Mouse (Mus musculus) brown adipose tissue, adult 24 weeks (tissue): ENCODE measurements around the gene Jph2. TPM values are rescaled to one million over a fixed set of nuclear protein-coding genes. Genes with fewer than 3 reads are reported as not detected.

ENCODE experiments used
- H3K27ac ChIP-seq: fragments of 200-500 bp; replicated peaks from 2 replicates; pipeline ENCODE4 v1.5.1; 2012; ENCODE audit warnings: low read depth, mild to moderate bottlenecking, low read length
- H3K4me1 ChIP-seq: fragments of 200-500 bp; 2 replicates; pipeline ENCODE4 v1.6.1; 2012; ENCODE audit warnings: low read length, mixed read lengths; ENCODE audit not compliant: control insufficient read depth, insufficient read depth, insufficient read length
- H3K4me3 ChIP-seq: fragments of 200-500 bp; 2 replicates; pipeline ENCODE4 v1.5.1; 2012; ENCODE audit warnings: low read depth, mild to moderate bottlenecking, low read length, moderate library complexity; ENCODE audit not compliant: insufficient read depth
- polyA plus RNA-seq: library from polyadenylated mRNA; stranded (reverse); fragments of >200 nt; gene quantifications from 2 replicates; pipeline ENCODE4 v1.2.4, GENCODE M21; 2012; ENCODE audit not compliant: missing spikeins, insufficient read depth, insufficient read length

The Jph2 gene
- polyA plus RNA-seq, 1 experiment, result 1.1 TPM

DNA sequence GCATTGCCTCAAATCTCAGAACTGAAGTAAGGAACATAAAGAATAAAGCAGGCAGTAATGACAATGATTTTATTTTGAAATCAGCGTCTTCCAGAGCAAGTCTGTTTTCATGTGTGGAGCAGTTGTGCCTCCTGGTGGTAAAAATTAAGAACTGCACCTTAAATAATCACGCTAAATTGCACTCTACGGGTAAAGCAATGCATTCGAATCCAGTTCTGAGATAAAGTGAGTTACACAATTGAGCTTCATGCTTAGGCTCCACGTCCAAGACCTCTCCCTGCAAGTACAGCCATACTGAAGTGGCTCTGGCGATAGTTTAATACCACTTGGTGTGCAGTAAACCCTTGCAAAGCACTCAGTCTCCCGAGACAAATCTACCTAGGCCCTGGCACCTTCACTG lies 67.1 kb downstream of the Jph2 start:
- Histone ChIP-seq H3K4me1 (no peaks in the 10 kb centered on the region), H3K4me3 (no peak overlapping the region), H3K27ac (no peak overlapping the region)

- no peaks in the 10 kb centered on the region for H3K4me1 ChIP-seq
- no peak overlapping the region for H3K27ac ChIP-seq
- H3K4me3 ChIP-seq, result no peak overlapping the region
These were observed 74.6 kb downstream of the Jph2 start for GRCm38 (mm10) chr2:163323163-163323562.

DNA sequence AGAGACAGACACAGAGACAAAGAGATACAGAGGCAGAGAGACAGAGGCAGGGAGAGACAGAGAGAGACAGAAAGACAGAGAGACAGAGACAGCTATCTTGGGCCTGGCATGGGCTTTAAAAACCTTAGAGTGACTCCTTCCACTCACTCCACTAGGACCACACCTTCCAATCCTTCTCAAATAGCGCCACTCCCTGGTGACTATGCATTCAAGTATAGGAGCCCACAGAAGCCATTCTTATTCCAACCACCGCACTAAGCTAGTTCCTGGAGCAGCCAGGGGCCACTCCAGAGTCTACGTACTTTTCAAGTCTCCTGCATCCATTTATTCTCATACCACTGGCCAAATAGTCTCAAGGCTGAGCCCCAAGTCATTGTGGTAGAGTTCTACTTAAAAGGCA lies 79.0 kb downstream of the Jph2 start:
- H3K4me3 ChIP-seq, result no peak overlapping the region
- no peaks in the 10 kb centered on the region for H3K4me1 ChIP-seq
- H3K27ac ChIP-seq, result no peak overlapping the region

- H3K27ac ChIP-seq, result no peak overlapping the region
- no peak overlapping the region for H3K4me3 ChIP-seq
- no peaks in the 10 kb centered on the region for H3K4me1 ChIP-seq
These were observed 80.5 kb downstream of the Jph2 start for GRCm38 (mm10) chr2:163317281-163317680.

DNA sequence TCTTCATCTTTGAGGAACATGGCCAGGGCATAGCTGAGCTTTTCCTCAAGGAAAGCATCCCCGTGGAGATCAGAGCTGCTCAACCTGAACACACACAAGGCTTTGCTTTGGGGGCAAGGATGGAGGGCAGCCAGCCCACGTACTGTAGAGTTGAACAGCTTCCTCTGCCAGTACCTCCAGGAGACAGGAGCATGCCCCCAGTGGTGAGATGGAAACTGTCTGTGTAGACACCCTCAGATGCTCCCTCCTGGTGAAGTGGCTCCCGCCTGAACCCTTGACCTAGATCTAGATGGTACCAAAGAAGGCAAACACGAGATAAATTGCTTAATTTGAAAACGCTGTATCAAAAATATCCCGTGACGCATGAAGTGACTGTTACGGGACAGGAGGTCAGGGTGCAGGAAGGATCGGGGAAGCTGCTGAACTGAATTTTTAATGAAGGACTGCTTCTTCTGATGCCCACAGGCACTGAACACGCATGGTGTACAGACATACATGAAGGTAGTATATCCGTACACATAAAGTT lies 87.6 kb downstream of the Jph2 start:
- Histone ChIP-seq H3K4me3 (no peak overlapping the region), H3K27ac (no peak overlapping the region), H3K4me1 (no peaks in the 10 kb centered on the region)

DNA sequence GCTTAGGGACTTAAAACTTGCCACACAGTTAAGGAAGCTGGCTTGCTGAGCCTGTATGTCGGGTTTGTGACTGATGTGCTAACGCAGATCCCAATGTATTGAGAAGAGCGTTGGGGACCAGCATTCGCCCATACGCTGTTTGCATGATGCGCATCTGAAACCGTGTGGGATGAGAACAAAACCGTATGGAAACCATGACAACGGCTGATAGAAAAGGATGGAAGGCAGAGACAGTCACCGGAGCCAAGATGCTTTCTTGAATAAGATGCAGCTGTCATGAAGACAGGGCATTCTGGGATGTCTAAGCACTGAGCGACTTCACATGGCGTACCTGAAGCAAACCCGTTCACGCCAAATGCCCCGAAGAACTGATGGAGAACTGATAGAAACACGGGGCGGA lies 88.4 kb downstream of the Jph2 start:
- H3K4me3 ChIP-seq, result no peak overlapping the region
- H3K4me1 ChIP-seq, result no peaks in the 10 kb centered on the region
- H3K27ac ChIP-seq, result no peak overlapping the region

GRCm38 (mm10) chr2:163303037-163303436 lies 94.8 kb downstream of the Jph2 start:
- H3K4me3 ChIP-seq, result no peak overlapping the region
- H3K27ac ChIP-seq, result no peak overlapping the region
- H3K4me1 ChIP-seq, result no peaks in the 10 kb centered on the region

DNA sequence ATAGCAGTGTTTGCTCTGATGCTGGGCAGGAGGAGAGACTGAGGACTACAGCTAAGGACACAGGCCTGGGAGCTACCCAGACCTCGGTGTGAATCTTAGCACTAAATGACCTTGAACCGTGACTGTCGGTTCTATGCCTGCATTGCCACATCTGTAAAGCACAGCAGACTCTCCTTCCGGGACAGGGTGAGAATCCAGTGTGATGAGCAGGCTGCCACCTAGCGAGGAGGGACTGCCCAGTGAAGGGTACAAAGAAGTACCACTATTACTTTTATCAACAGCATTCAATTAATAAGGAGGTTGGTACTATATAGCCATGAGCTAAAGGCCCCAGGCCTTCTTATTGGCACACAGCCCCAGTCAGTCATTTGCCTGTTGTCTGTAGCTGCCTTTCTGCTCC lies 96.2 kb downstream of the Jph2 start:
- H3K27ac ChIP-seq, result no peak overlapping the region
- no peak overlapping the region for H3K4me3 ChIP-seq
- no peaks in the 10 kb centered on the region for H3K4me1 ChIP-seq

- H3K4me1 ChIP-seq, result no peaks in the 10 kb centered on the region
- H3K27ac ChIP-seq, result no peak overlapping the region
These were observed 97.4 kb downstream of the Jph2 start for GRCm38 (mm10) chr2:163300069-163301060.

DNA sequence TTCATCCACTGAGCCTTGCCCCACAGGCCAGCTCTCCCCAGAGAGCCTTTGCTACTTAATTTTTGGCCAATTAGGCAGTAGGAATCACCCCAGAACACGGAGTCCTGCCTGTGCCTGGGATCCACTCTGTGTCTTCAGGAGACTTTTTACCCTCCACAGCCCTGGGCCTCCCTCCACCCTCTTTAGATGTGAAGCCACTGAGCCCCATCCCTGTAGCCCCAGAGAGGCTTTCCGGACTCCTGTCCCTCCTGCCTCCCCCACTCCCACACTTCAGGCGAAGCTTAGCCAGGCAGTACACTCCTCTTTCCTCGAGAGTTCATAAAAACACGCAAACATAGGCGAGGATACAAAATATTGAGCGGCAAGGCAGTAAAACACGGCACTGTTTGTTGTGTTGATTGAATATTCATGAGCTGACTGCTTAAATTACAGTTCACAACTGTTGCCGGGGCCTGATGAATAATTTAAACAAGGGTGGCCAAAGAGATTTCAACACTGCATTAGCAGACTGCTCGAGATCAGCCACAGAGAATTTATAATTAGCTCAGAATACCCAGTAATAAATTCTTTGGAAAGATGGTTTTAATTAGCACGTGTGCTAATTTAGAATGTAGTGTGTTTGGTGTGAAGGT lies 100.7 kb downstream of the Jph2 start:
- no peak overlapping the region for H3K4me3 ChIP-seq
- no peak overlapping the region for H3K27ac ChIP-seq
- H3K4me1 ChIP-seq, result no peaks in the 10 kb centered on the region

More at GRCm38 (mm10) chr2:163300069-163301060, 97.4 kb downstream of the Jph2 start:
- H3K4me3 ChIP-seq, result no peak overlapping the region

DNA sequence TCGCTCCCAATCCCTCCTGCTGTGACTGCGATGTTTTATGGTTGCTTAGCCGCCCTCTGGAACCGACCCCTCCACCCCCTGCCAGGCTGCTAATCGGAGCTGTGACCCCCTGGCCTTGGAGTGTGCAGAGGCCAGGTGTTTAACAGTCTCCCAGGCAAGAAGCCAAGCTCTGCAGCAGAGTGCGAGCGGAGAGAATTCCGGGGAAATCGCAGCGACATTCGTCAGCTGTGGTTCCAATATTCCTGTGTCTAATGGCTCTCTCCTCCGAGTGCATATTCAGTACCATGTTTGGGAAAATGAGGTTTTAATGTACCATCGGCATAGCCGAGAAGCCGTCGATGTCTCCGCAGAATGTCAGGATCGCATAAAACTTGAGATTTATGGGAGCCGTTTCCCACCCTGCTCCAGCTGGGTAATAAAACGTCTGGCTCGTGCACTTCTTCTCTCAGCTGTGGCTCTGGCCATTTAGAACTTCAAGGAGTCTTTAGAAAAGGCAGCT lies 108.9 kb downstream of the Jph2 start:
- H3K4me3 ChIP-seq, result no peak overlapping the region
- no peak overlapping the region for H3K27ac ChIP-seq
- H3K4me1 ChIP-seq, result no peaks in the 10 kb centered on the region

Other genes with a start within 250 kb of the Jph2 start
- gene Tox2, start 194.9 kb downstream of the Jph2 start, polyA plus RNA-seq, result 0.48 TPM in 1 of 2 replicates, not detected in the other
- 22.5 and 24.0 TPM in 2 replicates for gene Oser1, start 26.7 kb upstream of the Jph2 start, polyA plus RNA-seq
- not detected in 2 replicates for gene Gdap1l1, start 40.5 kb upstream of the Jph2 start, polyA plus RNA-seq
- 70.9 and 77.8 TPM in 2 replicates for gene Fitm2, start 74.6 kb upstream of the Jph2 start, polyA plus RNA-seq
- not detected in 2 replicates for gene R3hdml, start 94.3 kb upstream of the Jph2 start, polyA plus RNA-seq
- not detected in 2 replicates for gene Hnf4a, start 108.8 kb upstream of the Jph2 start, polyA plus RNA-seq
- gene Ttpal, start 204.3 kb upstream of the Jph2 start, polyA plus RNA-seq, result 4.8 and 5.8 TPM in 2 replicates
- 113 and 134 TPM in 2 replicates for gene Serinc3, start 247.1 kb upstream of the Jph2 start, polyA plus RNA-seq